Mouse (Mus musculus) lung, embryonic 16.5 days (tissue): ENCODE results near the gene 9930104L06Rik. TPM values are rescaled to one million over a fixed set of nuclear protein-coding genes. Genes with fewer than 3 reads are reported as not detected.

Experiments used
- ATAC-seq: fragments of 200-750 bp; cut with Nextera tagmentation; 2 replicates; pipeline ENCODE4 v1.8.0; 2017; ENCODE audit warnings: low read depth, mild to moderate bottlenecking, moderate library complexity
- H3K27ac ChIP-seq: fragments of 300-500 bp; sonication (generic); 2 replicates; pipeline ENCODE4 v1.5.1; 2014; ENCODE audit warnings: mild to moderate bottlenecking, control low read depth, low read length
- H3K27me3 ChIP-seq: fragments of 300-500 bp; sonication (generic); 2 replicates; pipeline ENCODE4 v1.6.1; 2014; ENCODE audit warnings: low read depth, low read length, mixed read lengths; ENCODE audit not compliant: control insufficient read depth, insufficient read depth
- H3K36me3 ChIP-seq: fragments of 300-500 bp; sonication (generic); 2 replicates; pipeline ENCODE4 v1.6.1; 2014; ENCODE audit warnings: low read length; ENCODE audit not compliant: control insufficient read depth, insufficient read depth
- H3K4me1 ChIP-seq: fragments of 300-500 bp; sonication (generic); replicated peaks from 2 replicates; pipeline ENCODE4 v1.6.1; 2014; ENCODE audit warnings: low read length, mixed read lengths; ENCODE audit not compliant: control insufficient read depth, insufficient read depth
- H3K4me2 ChIP-seq: fragments of 300-500 bp; sonication (generic); 2 replicates; pipeline ENCODE4 v1.6.1; 2014; ENCODE audit warnings: low read depth, low read length, control low read depth
- H3K4me3 ChIP-seq: fragments of 300-500 bp; sonication (generic); 2 replicates; pipeline ENCODE4 v1.5.1; 2014; ENCODE audit warnings: mild to moderate bottlenecking, low read length, control low read depth
- H3K9ac ChIP-seq: fragments of 300-500 bp; sonication (generic); 2 replicates; pipeline ENCODE4 v1.6.1; 2014; ENCODE audit warnings: low read length, control low read depth
- H3K9me3 ChIP-seq: fragments of 300-500 bp; sonication (generic); 2 replicates; pipeline ENCODE4 v1.6.1; 2016; ENCODE audit warnings: low read length; ENCODE audit not compliant: control insufficient read depth
- WGBS: fragments of 180-500 bp; shearing (Covaris S2); extraction: QIAGEN DNeasy Blood & Tissue Kit; methylation state at CpG from one replicate; pipeline ENCODE4 v1.1.7; 2014; 5-methylcytosine and 5-hydroxymethylcytosine counted together
- polyA plus RNA-seq: library from polyadenylated mRNA; unstranded; fragments of >200 nt; fragmentation: Nextera tagmentation; extraction: Ambion mirVana; gene quantifications from 2 replicates; pipeline ENCODE4 v1.2.1, GENCODE M21; 2015

Gene 9930104L06Rik
- 11.1 and 13.1 TPM in 2 replicates for polyA plus RNA-seq

DNA sequence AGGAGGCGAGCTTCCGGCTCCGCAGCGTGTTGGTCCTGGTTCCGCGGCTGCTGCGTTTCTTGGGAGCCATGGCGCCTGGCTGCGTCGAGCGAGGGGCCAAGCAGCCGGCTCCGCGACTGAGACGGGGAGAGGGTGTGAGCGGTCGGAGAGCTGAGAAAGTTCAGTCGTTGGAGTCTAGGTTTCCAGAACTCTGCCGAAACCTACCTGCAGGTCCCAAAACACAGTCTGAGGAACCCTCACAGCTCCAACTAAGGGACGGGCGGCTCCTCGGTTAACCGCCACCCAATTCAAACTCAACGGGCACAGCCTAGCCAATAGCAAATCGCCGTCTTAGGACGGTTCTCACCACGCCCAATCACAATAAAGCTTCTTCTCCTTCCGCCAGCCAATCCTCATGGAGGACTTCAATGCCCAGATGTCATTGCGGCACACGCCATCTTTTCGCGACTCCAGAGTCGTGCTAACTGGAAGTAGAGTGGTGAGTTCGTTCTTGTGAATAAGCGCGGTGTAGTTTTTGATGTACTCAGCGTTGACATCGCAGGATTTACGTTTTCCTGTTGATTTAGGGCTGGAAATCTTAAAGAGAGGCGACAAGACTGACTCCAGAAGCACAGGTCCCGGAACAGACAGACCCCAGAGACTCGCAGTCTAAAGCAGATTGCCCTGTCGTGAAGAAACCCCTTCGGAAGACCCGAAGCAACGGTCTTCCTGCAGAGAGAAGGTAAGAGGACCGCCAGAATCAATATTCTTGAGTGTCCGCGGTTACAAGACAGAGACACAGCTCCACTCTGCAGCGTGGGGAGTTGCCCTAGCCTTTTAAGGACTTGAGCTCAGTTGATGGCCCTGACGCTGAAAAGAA lies at the start of gene 9930104L06Rik:
Gene 9930104L06Rik, plus strand, starts transcription at position 436 of the 859 bp plus-strand sequence.
- peak within 1 kb of the TSS; percentile 6 for H3K27ac ChIP-seq
- H3K4me3 ChIP-seq: peak within 1 kb of the TSS; percentile 79
- peaks cover 6% of the 10 kb centered on the region for H3K36me3 ChIP-seq
- H3K27me3 ChIP-seq: no peaks in the 10 kb centered on the region
- WGBS: under 1% methylated on average over 52 of the region's 52 CpGs
- H3K9me3 ChIP-seq: no peaks in the 10 kb centered on the region
- H3K9ac ChIP-seq: peak within 1 kb of the TSS; percentile 88
- peak within 1 kb of the TSS; percentile 79 for H3K4me2 ChIP-seq
- peaks cover 11% of the 10 kb centered on the region for H3K4me1 ChIP-seq
- ATAC-seq: peak; percentile 100

DNA sequence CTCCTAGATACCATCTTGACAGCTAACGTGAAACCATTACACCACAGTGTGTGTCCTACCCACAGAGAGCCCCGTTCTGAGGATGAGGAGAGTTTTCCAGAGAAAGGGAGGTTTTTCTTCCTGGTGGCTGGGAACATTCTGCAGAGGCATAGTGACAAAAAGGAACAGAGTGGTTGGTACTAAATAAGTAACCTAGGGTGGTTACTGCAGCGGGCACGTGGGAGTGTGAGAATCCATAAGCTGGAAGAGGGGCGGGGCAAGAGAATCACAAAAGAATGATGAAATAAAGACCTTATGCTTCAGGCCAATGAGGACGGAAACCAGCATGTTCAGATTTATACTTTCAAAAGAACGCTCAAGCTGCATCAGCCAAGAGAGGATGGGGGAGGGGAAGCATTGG lies 48.1 kb upstream of the 9930104L06Rik start:
- Histone ChIP-seq H3K27ac (no peak overlapping the region), H3K27me3 (peaks cover 27% of the 10 kb centered on the region), H3K4me2 (no peak overlapping the region), H3K36me3 (no peaks in the 10 kb centered on the region), H3K9me3 (no peaks in the 10 kb centered on the region), H3K4me3 (no peak overlapping the region), H3K4me1 (no peaks in the 10 kb centered on the region), H3K9ac (no peak overlapping the region)
- WGBS: 64% methylated on average over 7 of the region's 7 CpGs
- ATAC-seq: no peak

DNA sequence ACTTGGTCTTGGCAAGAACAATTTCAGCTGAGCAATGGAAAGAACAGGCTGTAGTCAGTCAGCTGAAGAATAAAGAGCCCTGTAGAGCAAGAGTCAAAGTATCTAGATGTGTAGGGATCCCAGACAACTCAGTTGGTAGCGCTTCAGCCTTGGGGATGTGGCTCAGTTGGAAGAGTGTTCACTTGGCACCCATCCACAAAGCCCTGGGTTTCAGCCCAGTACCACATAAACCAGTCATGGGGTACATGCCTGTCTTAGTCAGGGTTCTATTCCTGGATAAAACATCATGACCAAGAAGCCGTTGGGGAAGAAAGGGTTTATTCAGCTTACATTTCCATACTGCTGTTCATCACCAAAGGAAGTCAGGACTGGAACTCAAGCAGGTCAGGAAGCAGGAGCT lies 46.9 kb upstream of the 9930104L06Rik start:
- H3K9ac ChIP-seq: no peak overlapping the region
- H3K27me3 ChIP-seq: peaks cover 36% of the 10 kb centered on the region
- no peaks in the 10 kb centered on the region for H3K9me3 ChIP-seq
- no peaks in the 10 kb centered on the region; the same call in 1 of the 2 replicates for H3K4me1 ChIP-seq
- 90% methylated on average over 2 of the region's 2 CpGs for WGBS
- H3K27ac ChIP-seq: no peak overlapping the region
- H3K4me3 ChIP-seq: no peak overlapping the region
- ATAC-seq: no peak
- no peak overlapping the region for H3K4me2 ChIP-seq
- no peaks in the 10 kb centered on the region for H3K36me3 ChIP-seq

GRCm38 (mm10) chr4:124890831-124891230 lies 46.0 kb upstream of the 9930104L06Rik start:
- no peaks in the 10 kb centered on the region for H3K36me3 ChIP-seq
- no peak for ATAC-seq
- 71% methylated on average over 5 of the region's 5 CpGs for WGBS

GRCm38 (mm10) chr4:124893769-124894168 lies 43.1 kb upstream of the 9930104L06Rik start:
- Histone ChIP-seq H3K4me3 (no peak overlapping the region), H3K4me2 (no peak overlapping the region), H3K9ac (no peak overlapping the region), H3K9me3 (no peaks in the 10 kb centered on the region), H3K27me3 (peaks cover 40% of the 10 kb centered on the region), H3K4me1 (no peaks in the 10 kb centered on the region; the same call in 1 of the 2 replicates), H3K27ac (no peak overlapping the region), H3K36me3 (no peaks in the 10 kb centered on the region)
- no peak for ATAC-seq
- WGBS: 24% methylated on average over 6 of the region's 6 CpGs

More at GRCm38 (mm10) chr4:124890831-124891230, 46.0 kb upstream of the 9930104L06Rik start:
- H3K4me2 ChIP-seq: no peak overlapping the region
- no peak overlapping the region for H3K27ac ChIP-seq
- no peaks in the 10 kb centered on the region for H3K9me3 ChIP-seq
- H3K9ac ChIP-seq: no peak overlapping the region
- H3K27me3 ChIP-seq: peaks cover 37% of the 10 kb centered on the region
- H3K4me1 ChIP-seq: no peaks in the 10 kb centered on the region; the same call in 1 of the 2 replicates
- no peak overlapping the region for H3K4me3 ChIP-seq

DNA sequence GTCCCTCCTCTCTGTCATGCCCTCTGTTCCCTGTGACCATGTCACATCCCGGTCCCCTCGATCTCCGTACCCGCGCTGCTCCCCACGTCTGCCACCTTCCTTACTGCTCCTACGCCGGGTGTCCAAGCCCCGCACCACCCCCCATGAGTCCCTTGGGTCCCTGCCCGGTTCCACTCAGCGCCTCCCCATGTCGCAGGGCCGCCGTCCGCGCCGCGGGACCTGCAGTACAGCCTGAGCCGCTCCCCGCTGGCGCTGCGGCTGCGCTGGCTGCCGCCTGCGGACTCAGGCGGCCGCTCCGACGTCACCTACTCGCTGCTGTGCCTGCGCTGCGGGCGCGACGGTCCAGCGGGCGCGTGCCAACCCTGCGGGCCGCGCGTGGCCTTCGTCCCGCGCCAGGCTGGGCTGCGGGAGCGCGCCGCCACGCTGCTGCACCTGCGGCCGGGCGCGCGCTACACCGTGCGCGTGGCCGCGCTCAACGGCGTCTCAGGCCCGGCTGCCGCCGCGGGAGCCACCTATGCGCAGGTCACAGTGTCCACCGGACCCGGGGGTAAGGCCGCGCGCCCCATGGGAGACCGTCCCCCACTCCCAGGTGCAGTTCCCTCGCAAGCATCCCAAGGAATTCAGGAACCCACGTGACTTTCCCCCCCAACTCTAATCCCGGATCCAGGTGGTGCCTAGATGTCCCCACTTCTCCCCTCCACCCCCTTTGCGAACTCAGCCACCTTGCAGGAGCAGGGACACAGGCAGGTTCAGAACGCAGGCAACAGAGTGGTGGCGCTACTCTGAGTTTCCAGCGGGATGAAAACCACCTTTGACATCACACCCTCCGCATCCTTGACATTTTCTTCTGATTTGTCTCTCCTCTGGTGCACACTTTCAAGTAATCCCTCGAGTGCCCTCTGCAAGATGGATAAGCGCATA lies 42.1 kb upstream of the 9930104L06Rik start:
- H3K9me3 ChIP-seq: no peaks in the 10 kb centered on the region
- H3K4me2 ChIP-seq: peak overlapping the region; percentile 56
- no peak for ATAC-seq
- no peak overlapping the region for H3K9ac ChIP-seq
- no peak overlapping the region for H3K27ac ChIP-seq
- WGBS: 2% methylated on average over 63 of the region's 83 CpGs
- no peaks in the 10 kb centered on the region for H3K36me3 ChIP-seq
- H3K27me3 ChIP-seq: peaks cover 45% of the 10 kb centered on the region
- H3K4me3 ChIP-seq: peak overlapping the region; percentile 33
- H3K4me1 ChIP-seq: no peaks in the 10 kb centered on the region; the same call in 1 of the 2 replicates

GRCm38 (mm10) chr4:124898428-124898827 lies 38.4 kb upstream of the 9930104L06Rik start:
- Histone ChIP-seq H3K9ac (no peak overlapping the region), H3K4me2 (no peak overlapping the region), H3K4me1 (no peaks in the 10 kb centered on the region; the same call in 1 of the 2 replicates), H3K4me3 (no peak overlapping the region), H3K9me3 (no peaks in the 10 kb centered on the region), H3K27ac (no peak overlapping the region), H3K36me3 (no peaks in the 10 kb centered on the region), H3K27me3 (peaks cover 36% of the 10 kb centered on the region)
- 50% methylated on average over 10 of the region's 10 CpGs for WGBS
- ATAC-seq: no peak

DNA sequence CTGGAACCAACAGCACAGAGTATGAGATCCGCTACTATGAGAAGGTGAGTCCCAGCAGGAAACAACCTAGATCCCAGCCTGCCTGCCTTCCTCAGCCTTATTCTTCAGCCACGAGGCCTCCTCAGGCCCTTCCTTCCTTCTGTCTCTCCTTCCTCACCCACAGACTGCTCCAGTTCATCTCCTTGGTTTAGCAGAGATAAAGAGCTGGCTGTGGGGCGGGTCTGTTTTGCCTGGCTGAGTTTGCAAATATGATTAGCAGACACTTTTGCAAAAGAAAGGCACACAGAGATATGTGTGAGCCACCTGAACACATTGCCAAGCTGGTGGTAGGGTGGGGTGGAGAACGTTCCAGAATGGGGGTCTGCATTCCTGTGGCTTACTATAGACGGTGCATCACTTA lies 36.9 kb upstream of the 9930104L06Rik start:
- no peak for ATAC-seq
- WGBS: 40% methylated on average over 5 of the region's 5 CpGs
- no peak overlapping the region for H3K27ac ChIP-seq
- no peak overlapping the region for H3K4me2 ChIP-seq
- no peak overlapping the region for H3K4me3 ChIP-seq
- peaks cover 22% of the 10 kb centered on the region for H3K27me3 ChIP-seq
- no peaks in the 10 kb centered on the region for H3K36me3 ChIP-seq
- no peaks in the 10 kb centered on the region for H3K9me3 ChIP-seq
- H3K9ac ChIP-seq: no peak overlapping the region
- H3K4me1 ChIP-seq: no peaks in the 10 kb centered on the region; the same call in 1 of the 2 replicates

GRCm38 (mm10) chr4:124905417-124905816 lies 31.4 kb upstream of the 9930104L06Rik start:
- WGBS: 49% methylated on average over 4 of the region's 4 CpGs

More at GRCm38 (mm10) chr4:124905417-124905816, 31.4 kb upstream of the 9930104L06Rik start:
- Histone ChIP-seq H3K4me2 (no peak overlapping the region), H3K36me3 (no peaks in the 10 kb centered on the region), H3K27ac (no peak overlapping the region), H3K9me3 (no peaks in the 10 kb centered on the region), H3K4me1 (peaks cover 4% of the 10 kb centered on the region; the same call in 1 of the 2 replicates), H3K9ac (no peak overlapping the region), H3K4me3 (no peak overlapping the region), H3K27me3 (no peaks in the 10 kb centered on the region)
- no peak for ATAC-seq
